Mouse (Mus musculus) hindbrain, embryonic 15.5 days (tissue): ENCODE data around the gene Nav2. TPM values are rescaled to one million over a fixed set of nuclear protein-coding genes. Genes with fewer than 3 reads are reported as not detected.

Source experiments
- ATAC-seq: fragments of 200-750 bp; cut with Nextera tagmentation; 2 replicates; pipeline ENCODE4 v1.8.0; 2017; ENCODE audit warnings: low read depth, moderate number of reproducible peaks, moderate TSS enrichment; ENCODE audit not compliant: low FRiP score
- H3K27ac ChIP-seq: fragments of 300-500 bp; sonication (generic); replicated peaks from 2 replicates; pipeline ENCODE4 v1.5.1; 2015; ENCODE audit warnings: mild to moderate bottlenecking, inconsistent platforms
- H3K27me3 ChIP-seq: fragments of 300-500 bp; sonication (generic); 2 replicates; pipeline ENCODE4 v1.6.1; 2015; ENCODE audit warnings: control low read depth, inconsistent platforms
- H3K36me3 ChIP-seq: fragments of 300-500 bp; sonication (generic); 2 replicates; pipeline ENCODE4 v1.6.1; 2015; ENCODE audit warnings: control low read depth, inconsistent platforms
- H3K4me1 ChIP-seq: fragments of 300-500 bp; sonication (generic); replicated peaks from 2 replicates; pipeline ENCODE4 v1.6.1; 2015; ENCODE audit warnings: control low read depth, inconsistent platforms
- H3K4me2 ChIP-seq: fragments of 300-500 bp; sonication (generic); 2 replicates; pipeline ENCODE4 v1.6.1; 2015; ENCODE audit warnings: moderate library complexity, mild to moderate bottlenecking, inconsistent platforms
- H3K4me3 ChIP-seq: fragments of 300-500 bp; sonication (generic); 2 replicates; pipeline ENCODE4 v1.5.1; 2015; ENCODE audit warnings: mild to moderate bottlenecking, inconsistent platforms
- H3K9ac ChIP-seq: fragments of 300-500 bp; sonication (generic); 2 replicates; pipeline ENCODE4 v1.6.1; 2015; ENCODE audit warnings: inconsistent platforms
- H3K9me3 ChIP-seq: fragments of 300-500 bp; sonication (generic); 2 replicates; pipeline ENCODE4 v1.6.1; 2016; ENCODE audit warnings: control low read depth, inconsistent platforms
- WGBS: fragments of 180-500 bp; shearing (Covaris S2); methylation state at CpG from one replicate; pipeline ENCODE4 v1.1.7; 2015; 5-methylcytosine and 5-hydroxymethylcytosine counted together
- polyA plus RNA-seq: library from polyadenylated mRNA; unstranded; fragments of >200 nt; fragmentation: Nextera tagmentation; extraction: Ambion mirVana; gene quantifications from 2 replicates; pipeline ENCODE4 v1.2.1, GENCODE M21; 2015

The Nav2 gene
- polyA plus RNA-seq, 1 experiment from 2014 or later = 24.7 TPM

GRCm38 (mm10) chr7:49382884-49383283 lies 474.4 kb downstream of the Nav2 start:
- Histone ChIP-seq H3K4me1 (no peaks in the 10 kb centered on the region), H3K4me3 (no peak overlapping the region), H3K9me3 (no peaks in the 10 kb centered on the region), H3K9ac (no peak overlapping the region), H3K27ac (no peak overlapping the region), H3K4me2 (no peak overlapping the region), H3K36me3 (no peaks in the 10 kb centered on the region), H3K27me3 (no peaks in the 10 kb centered on the region)
- WGBS = 54% methylated on average over 10 of the region's 10 CpGs
- ATAC-seq = peak; percentile 27; the same call in 1 of the 2 replicates

GRCm38 (mm10) chr7:49388137-49388536 lies 479.6 kb downstream of the Nav2 start:
- Histone ChIP-seq H3K9me3 (no peaks in the 10 kb centered on the region), H3K36me3 (no peaks in the 10 kb centered on the region), H3K27me3 (no peaks in the 10 kb centered on the region), H3K4me1 (peaks cover 28% of the 10 kb centered on the region), H3K4me2 (no peak overlapping the region), H3K27ac (no peak overlapping the region), H3K4me3 (no peak overlapping the region), H3K9ac (no peak overlapping the region)
- ATAC-seq = no peak
- WGBS = 63% methylated on average over 2 of the region's 2 CpGs

- no peaks in the 10 kb centered on the region for H3K36me3 ChIP-seq
- 59% methylated on average over 3 of the region's 3 CpGs for WGBS
- H3K4me3 ChIP-seq = no peak overlapping the region
- H3K4me1 ChIP-seq = peaks cover 37% of the 10 kb centered on the region
- no peak for ATAC-seq
- no peak overlapping the region for H3K4me2 ChIP-seq
- no peaks in the 10 kb centered on the region for H3K27me3 ChIP-seq
- H3K27ac ChIP-seq = no peak overlapping the region
- H3K9me3 ChIP-seq = no peaks in the 10 kb centered on the region
- no peak overlapping the region for H3K9ac ChIP-seq
Observed at GRCm38 (mm10) chr7:49390312-49390711, 481.8 kb downstream of the Nav2 start.

- Histone ChIP-seq H3K27me3 (no peaks in the 10 kb centered on the region), H3K9me3 (no peaks in the 10 kb centered on the region), H3K9ac (no peak overlapping the region), H3K4me2 (no peak overlapping the region), H3K27ac (no peak overlapping the region), H3K4me3 (no peak overlapping the region), H3K4me1 (peaks cover 37% of the 10 kb centered on the region), H3K36me3 (no peaks in the 10 kb centered on the region)
- 40% methylated on average over 9 of the region's 9 CpGs for WGBS
- ATAC-seq = 0 out of 2 replicates have a peak, but pooled peaks have one; percentile 23
Observed at GRCm38 (mm10) chr7:49390829-49391228, 482.3 kb downstream of the Nav2 start.

GRCm38 (mm10) chr7:49392180-49392579 lies 483.7 kb downstream of the Nav2 start:
- peaks cover 48% of the 10 kb centered on the region for H3K4me1 ChIP-seq
- WGBS = 32% methylated on average over 3 of the region's 3 CpGs
- no peaks in the 10 kb centered on the region for H3K9me3 ChIP-seq
- no peak overlapping the region for H3K4me2 ChIP-seq
- peak; percentile 62 for ATAC-seq
- H3K9ac ChIP-seq = no peak overlapping the region
- H3K36me3 ChIP-seq = no peaks in the 10 kb centered on the region
- H3K27ac ChIP-seq = peak overlapping the region; percentile 59; the same call in 1 of the 2 replicates
- no peaks in the 10 kb centered on the region for H3K27me3 ChIP-seq
- H3K4me3 ChIP-seq = no peak overlapping the region

- WGBS = 65% methylated on average over 3 of the region's 3 CpGs
- Histone ChIP-seq H3K27ac (peak overlapping the region; percentile 59), H3K36me3 (no peaks in the 10 kb centered on the region), H3K4me2 (no peak overlapping the region), H3K4me1 (peaks cover 55% of the 10 kb centered on the region), H3K27me3 (no peaks in the 10 kb centered on the region), H3K9me3 (no peaks in the 10 kb centered on the region), H3K4me3 (no peak overlapping the region), H3K9ac (no peak overlapping the region)
- no peak for ATAC-seq
Observed at GRCm38 (mm10) chr7:49392834-49393233, 484.3 kb downstream of the Nav2 start.

- Histone ChIP-seq H3K4me1 (peaks cover 65% of the 10 kb centered on the region), H3K36me3 (no peaks in the 10 kb centered on the region), H3K9me3 (no peaks in the 10 kb centered on the region), H3K4me3 (no peak overlapping the region), H3K4me2 (no peak overlapping the region), H3K27ac (no peak overlapping the region; the same call in 1 of the 2 replicates), H3K27me3 (no peaks in the 10 kb centered on the region), H3K9ac (no peak overlapping the region)
- 88% methylated on average over 7 of the region's 7 CpGs for whole genome bisulfite sequencing
- no peak for ATAC-seq
Observed at GRCm38 (mm10) chr7:49393857-49394256, 485.3 kb downstream of the Nav2 start.

- Histone ChIP-seq H3K4me1 (peaks cover 60% of the 10 kb centered on the region), H3K27me3 (no peaks in the 10 kb centered on the region), H3K9ac (no peak overlapping the region), H3K36me3 (no peaks in the 10 kb centered on the region), H3K9me3 (no peaks in the 10 kb centered on the region), H3K4me3 (no peak overlapping the region), H3K27ac (no peak overlapping the region), H3K4me2 (no peak overlapping the region)
- no peak for ATAC-seq
- WGBS = 75% methylated on average over 1 of the region's 1 CpGs
Observed at GRCm38 (mm10) chr7:49396202-49396601, 487.7 kb downstream of the Nav2 start.

GRCm38 (mm10) chr7:49397441-49398003 lies 489.0 kb downstream of the Nav2 start:
- no peak for ATAC-seq
- Histone ChIP-seq H3K27ac (0 out of 2 replicates have a peak overlapping the region, but pooled peaks have one; percentile 37), H3K4me2 (no peak overlapping the region), H3K4me1 (peaks cover 47% of the 10 kb centered on the region), H3K36me3 (no peaks in the 10 kb centered on the region), H3K9ac (no peak overlapping the region), H3K9me3 (no peaks in the 10 kb centered on the region), H3K27me3 (no peaks in the 10 kb centered on the region), H3K4me3 (no peak overlapping the region)
- WGBS = 55% methylated on average over 17 of the region's 17 CpGs

- ATAC-seq = no peak
- WGBS = 78% methylated on average over 7 of the region's 7 CpGs
Observed at GRCm38 (mm10) chr7:49398020-49398516, 489.6 kb downstream of the Nav2 start.

GRCm38 (mm10) chr7:49399314-49399713 lies 490.8 kb downstream of the Nav2 start:
- 0 out of 2 replicates have a peak, but pooled peaks have one; percentile 25 for ATAC-seq
- 40% methylated on average over 2 of the region's 2 CpGs for WGBS
- Histone ChIP-seq H3K4me1 (peaks cover 31% of the 10 kb centered on the region), H3K4me3 (no peak overlapping the region), H3K27me3 (no peaks in the 10 kb centered on the region), H3K9me3 (no peaks in the 10 kb centered on the region), H3K27ac (no peak overlapping the region), H3K9ac (no peak overlapping the region), H3K36me3 (no peaks in the 10 kb centered on the region), H3K4me2 (no peak overlapping the region)

More at GRCm38 (mm10) chr7:49398020-49398516, 489.6 kb downstream of the Nav2 start:
- Histone ChIP-seq H3K4me1 (peaks cover 41% of the 10 kb centered on the region), H3K9ac (no peak overlapping the region), H3K36me3 (no peaks in the 10 kb centered on the region), H3K4me3 (no peak overlapping the region), H3K27ac (no peak overlapping the region), H3K27me3 (no peaks in the 10 kb centered on the region), H3K9me3 (no peaks in the 10 kb centered on the region), H3K4me2 (no peak overlapping the region)

GRCm38 (mm10) chr7:49400463-49400862 lies 491.9 kb downstream of the Nav2 start:
- Histone ChIP-seq H3K27me3 (no peaks in the 10 kb centered on the region), H3K36me3 (no peaks in the 10 kb centered on the region)
- WGBS = 89% methylated on average over 19 of the region's 19 CpGs

More at GRCm38 (mm10) chr7:49400463-49400862, 491.9 kb downstream of the Nav2 start:
- Histone ChIP-seq H3K4me1 (peaks cover 31% of the 10 kb centered on the region), H3K4me3 (no peak overlapping the region), H3K27ac (no peak overlapping the region), H3K9ac (no peak overlapping the region), H3K9me3 (no peaks in the 10 kb centered on the region), H3K4me2 (no peak overlapping the region)
- 0 out of 2 replicates have a peak, but pooled peaks have one; percentile 24 for ATAC-seq
